Mouse (Mus musculus) telencephalon, adult 2 months (tissue): ENCODE data around the gene Prss34.

ENCODE experiments used
- DNase-seq: peaks from one replicate; pipeline ENCODE4 v3.0.0-alpha.2; 2011; ENCODE audit warnings: low read depth, low spot score

Gene Prss34

GRCm38 (mm10) chr17:25298094-25298493, at the start of gene Prss34:
TSS of gene Prss34 (plus strand) at chr17:25298394.
- no peak for DNase-seq

DNA sequence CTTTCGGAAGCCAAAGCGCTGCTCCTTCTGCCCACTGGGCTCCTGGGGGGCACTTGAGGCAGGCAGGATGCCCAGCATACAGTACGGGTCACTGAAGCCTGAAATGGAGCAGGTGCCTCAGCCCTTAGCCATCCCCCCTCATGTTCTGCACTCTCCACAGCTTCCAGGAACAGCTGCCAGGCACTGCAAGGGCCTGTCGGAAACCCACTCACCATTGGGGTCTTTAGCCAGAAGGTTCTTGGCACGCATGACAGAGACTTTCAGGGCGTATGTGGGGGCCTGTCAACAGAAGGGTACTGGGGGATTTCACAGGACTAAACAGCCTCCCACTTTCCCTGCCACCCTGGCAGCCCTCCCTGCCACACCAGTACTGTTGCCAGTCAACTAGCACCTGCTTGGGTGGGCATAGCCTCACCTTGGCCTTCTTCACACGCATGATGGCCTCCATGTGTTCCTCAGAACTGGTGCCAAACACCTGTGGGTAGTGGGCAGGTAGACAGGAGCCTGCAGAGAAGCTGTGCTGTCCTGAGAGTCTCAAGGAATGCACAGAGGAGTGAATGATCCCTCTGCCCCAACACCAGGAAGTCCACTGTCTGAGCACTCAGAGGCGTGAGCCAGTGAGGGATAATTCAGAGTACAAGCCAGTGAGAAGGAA, 47.9 kb upstream of the Prss34 start:
- DNase-seq = no peak

- peak; percentile 32 for DNase-seq
Measured at GRCm38 (mm10) chr17:25252643-25253042, 45.6 kb upstream of the Prss34 start.

GRCm38 (mm10) chr17:25253760-25254159, 44.4 kb upstream of the Prss34 start:
- peak; percentile 29 for DNase-seq

DNA sequence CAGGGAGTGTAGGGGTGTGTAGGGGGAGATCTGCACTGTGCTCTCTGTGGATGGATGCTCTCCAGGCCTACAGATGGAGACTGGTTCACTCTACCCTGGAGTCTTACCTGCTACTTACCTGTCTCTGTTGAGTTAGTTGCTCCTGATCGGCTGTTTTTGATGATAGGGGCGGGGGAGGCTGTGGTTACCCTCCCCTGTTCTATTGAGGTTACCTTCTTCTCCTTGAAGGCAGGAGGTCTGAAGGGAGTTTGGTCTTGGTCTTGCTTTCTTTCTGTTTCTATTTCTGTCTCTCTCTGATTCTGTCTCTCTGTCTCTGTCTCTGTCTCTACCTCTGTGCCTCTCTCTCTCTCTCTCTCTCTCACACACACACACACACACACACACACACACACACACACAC, 43.1 kb upstream of the Prss34 start:
- no peak for DNase-seq

GRCm38 (mm10) chr17:25256140-25256754, 41.9 kb upstream of the Prss34 start, which contains the start of gene Baiap3:
TSS of gene Baiap3 (minus strand) at chr17:25256364.
- DNase-seq = no peak

- no peak for DNase-seq
Measured at GRCm38 (mm10) chr17:25257804-25258261, 40.4 kb upstream of the Prss34 start.

DNA sequence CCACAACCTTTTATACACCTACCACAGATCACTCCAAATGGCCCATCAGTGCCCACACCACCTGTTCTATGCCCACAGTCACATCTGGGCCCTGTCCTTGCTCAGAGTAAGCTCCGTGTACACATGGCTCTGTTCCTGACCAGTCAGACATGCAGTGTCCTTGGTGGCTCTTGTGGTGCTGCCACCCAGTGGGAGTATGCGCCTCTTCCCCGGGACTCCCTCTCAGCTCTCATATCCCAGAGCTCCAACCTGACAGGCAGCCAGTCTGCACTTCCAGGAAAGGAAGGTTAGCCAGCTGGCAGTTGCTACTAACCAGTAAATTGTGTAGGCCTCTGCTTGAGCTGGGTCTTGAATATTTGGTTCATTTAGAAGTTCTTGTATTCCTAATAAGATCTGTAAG, 33.7 kb upstream of the Prss34 start:
- DNase-seq = no peak

DNA sequence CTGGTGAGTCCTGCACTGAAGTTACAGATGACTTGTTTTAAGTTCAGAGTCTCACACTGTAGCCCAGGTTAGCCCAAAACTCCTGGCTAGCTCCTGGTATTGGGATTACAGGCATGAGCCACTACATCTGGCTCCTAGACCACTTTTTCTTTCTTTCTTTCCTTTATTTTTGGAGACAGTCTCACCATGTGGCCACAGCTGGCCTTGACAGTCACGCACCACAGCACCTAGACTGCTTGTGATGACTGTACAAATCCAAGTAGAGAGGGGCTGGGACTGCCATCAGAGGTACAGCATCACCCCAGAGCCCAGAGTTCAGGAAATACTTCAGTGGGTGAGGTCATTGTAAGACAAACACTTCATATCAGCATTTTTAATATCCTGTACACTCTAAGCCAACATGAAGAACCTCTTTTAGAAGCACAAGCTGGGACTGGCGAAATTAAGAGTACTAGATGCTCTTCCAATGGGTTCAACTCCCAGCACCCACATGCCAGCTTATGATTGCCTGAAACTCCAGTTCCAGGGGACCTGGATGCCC, 27.3 kb upstream of the Prss34 start:
- DNase-seq = no peak

GRCm38 (mm10) chr17:25272326-25272725, 25.9 kb upstream of the Prss34 start:
- DNase-seq = no peak

DNA sequence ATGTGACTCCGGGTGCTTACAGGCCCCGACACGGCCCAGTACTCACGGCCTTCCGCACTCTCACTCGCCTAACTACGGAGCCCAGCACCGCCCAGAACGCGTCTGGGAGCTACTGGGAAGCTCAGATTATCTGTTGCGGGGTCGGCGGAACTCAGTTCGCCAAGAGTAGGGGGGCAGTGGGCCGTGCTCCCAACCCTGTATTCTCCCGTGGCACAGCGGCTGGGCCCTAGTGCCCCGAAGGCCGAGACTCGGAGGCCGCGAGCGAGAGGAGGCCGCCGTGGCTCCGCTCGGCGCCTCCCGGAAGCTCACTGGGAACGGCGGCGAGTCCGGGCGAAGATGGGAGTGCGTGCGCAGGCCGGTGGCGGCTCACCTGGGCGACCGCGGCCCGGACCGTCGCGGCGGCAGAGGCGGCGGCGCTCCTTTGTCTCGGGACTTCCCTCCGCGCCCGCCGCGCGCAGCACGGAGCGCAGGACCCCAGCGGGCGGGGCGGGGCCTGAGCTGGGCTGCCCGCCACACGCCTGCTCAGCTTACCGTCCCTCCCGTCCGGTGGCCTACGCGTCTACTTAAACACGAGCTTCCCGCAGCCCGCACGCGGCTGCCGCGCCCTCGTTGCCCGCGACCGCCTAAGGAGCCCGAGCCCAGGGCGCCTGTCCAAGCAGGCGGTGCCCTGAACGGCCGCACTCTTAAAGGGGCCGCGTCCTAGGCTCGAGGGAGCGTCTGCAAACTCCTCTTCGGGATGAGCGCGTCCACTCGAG, 25.1 kb upstream of the Prss34 start:
- DNase-seq = no peak

DNA sequence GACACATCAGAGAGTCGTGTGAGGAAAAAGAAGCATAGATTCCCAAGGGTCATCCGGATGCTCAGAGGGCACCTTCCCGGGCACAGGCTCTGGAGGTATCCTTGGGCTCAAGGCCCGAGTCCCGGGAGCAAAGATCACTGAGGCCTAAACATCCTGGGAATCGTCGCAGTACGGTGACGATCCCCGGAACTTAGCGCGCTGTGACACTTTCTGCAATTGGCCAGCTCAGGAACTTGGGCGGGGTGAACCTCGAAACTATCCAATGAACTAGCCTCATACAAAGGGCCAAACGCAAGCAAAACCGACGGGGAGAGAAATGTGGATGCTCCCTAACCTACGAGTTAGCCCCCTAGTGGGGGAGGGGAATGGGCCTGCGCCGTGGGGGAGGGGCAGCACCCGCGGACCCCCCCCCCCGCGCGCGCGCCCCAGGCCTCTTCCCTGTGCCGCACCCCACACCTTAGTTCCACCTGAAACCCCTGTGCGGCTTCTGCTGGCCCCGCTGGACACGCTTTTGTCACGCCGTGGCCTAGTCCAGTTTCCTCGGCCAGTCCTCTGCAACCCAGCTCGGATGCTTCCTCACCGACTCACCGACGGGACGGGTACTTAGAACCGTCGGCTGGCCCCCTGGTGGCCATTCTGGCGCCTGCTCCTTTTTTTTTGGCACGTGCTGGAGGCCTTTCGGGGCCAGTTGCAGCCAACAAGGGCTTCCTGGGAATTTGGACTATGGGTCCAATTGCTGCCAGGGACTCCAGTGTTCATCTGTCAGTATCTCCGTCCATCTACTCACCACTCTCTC, 24.3 kb upstream of the Prss34 start:
- peak; percentile 99 for DNase-seq

GRCm38 (mm10) chr17:25274571-25275346, 23.4 kb upstream of the Prss34 start, which contains the start of gene Ube2i:
TSS of gene Ube2i (minus strand) at chr17:25274622.
- DNase-seq = no peak

GRCm38 (mm10) chr17:25275833-25276232, 22.4 kb upstream of the Prss34 start:
- no peak for DNase-seq

DNA sequence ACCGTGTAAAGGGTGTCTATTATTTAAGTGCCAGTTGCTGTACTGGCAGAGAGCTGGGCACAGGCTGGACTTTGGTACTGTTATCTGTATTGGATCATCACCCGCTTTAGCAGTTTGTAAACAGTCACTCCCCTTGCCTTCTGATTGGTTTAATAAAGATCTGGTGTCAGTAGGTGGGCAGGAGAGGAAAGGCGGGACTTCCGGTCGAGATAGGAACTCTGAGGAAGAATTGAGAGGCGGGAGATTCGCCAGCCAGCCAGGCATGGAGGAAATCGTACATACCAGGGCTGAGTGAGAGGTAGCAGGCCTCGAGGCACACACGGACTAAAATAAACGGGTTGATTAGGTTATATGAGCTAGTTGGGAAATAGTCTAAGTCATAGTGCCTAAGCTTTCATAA, 16.1 kb upstream of the Prss34 start:
- DNase-seq = no peak

GRCm38 (mm10) chr17:25285033-25285432, 13.2 kb upstream of the Prss34 start:
- no peak for DNase-seq

GRCm38 (mm10) chr17:25288842-25289241, 9.4 kb upstream of the Prss34 start:
- no peak for DNase-seq

DNA sequence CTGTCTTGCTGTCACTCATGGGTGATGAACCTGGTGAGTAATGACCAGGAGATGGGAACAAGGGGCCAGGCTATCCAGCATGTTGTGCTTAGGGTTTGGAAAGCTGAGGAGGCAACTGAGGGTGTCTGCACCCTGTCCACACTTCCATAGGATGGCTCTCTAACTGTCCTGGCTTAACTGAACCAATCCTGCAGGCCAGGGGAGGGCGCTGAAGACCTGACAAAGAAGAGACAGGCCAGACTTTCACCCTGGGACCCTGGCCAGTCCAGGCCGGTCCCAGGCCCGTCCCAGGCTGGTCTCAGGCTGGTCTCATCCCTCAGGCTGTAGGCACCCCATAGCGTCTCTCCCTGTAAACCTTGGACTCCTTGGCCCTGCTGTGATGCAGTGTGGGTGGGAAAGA, 7.8 kb upstream of the Prss34 start:
- no peak for DNase-seq

DNA sequence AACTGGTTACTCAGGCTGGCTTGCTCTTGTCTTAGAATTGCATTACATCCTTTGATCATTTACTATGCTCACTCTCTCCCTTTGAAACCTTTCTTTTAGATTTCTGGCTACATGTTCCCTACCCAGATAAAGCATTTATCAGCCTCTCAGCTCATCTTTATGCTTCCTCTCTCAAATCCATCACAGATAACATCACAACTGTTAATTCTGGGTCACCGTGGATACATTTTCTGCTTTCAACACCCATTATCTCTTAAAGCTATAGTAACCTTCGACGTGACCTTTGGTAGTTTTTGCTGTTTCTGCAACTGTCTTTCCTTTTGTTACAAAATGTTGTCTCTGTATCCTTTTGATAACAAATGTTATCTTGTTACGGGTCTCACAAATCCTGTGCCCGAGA, 4.7 kb upstream of the Prss34 start:
- no peak for DNase-seq

DNA sequence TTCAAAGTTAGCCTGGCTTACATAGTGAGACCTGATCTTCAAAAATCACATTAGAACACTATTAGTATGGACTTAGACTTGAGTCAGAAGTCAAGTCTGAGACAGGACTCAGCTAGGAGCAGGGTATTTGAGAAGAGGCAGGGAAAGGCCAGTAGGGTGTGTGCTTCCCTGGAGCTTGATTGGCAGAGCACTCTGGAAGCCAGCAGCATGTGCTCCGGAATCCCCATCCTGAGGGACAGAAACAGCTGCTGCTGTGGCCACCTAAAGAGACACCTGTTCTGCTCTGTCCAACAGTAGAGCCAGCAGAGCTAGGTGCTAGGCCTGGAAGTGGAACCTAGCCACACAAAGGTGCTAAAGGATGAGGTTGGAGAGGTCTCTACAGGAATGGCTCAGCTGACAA, 4.1 kb upstream of the Prss34 start:
- no peak for DNase-seq

DNA sequence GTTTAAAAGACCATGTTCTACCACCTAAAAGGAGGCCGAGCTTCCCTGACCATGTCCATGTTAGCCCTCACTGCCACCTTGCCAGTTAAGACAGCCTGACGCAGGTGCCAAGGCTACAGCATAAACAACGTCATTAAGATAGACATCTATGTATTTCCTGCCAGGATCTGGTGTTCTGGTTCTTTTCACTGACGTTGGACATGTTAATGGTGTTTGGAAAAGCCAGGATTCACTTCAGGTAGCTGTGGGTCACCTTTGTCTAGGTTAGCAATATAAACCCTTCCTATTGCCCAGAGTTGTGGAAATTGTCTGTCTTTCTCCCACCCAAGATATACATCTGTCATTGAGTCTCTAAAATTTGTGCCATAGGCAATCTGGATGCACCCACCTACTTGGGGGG, 10.2 kb downstream of the Prss34 start, which contains the start of gene Prss28:
TSS of gene Prss28 (plus strand) at position 301 of the 400 bp plus-strand sequence.
- DNase-seq = no peak
